Mouse (Mus musculus) hindbrain, embryonic 14.5 days (tissue): ENCODE data around the gene Lrfn5. TPM values are rescaled to one million over a fixed set of nuclear protein-coding genes. Genes with fewer than 3 reads are reported as not detected.

Experiments used
- ATAC-seq: fragments of 200-750 bp; cut with Nextera tagmentation; 2 replicates; pipeline ENCODE4 v1.8.0; 2017; ENCODE audit warnings: moderate number of reproducible peaks, mild to moderate bottlenecking, moderate TSS enrichment, moderate library complexity; ENCODE audit not compliant: low FRiP score
- DNase-seq: peaks from one replicate; pipeline ENCODE4 v3.0.0-alpha.2; 2015; ENCODE audit warnings: low spot score
- H3K27ac ChIP-seq: fragments of 300-500 bp; sonication (generic); 2 replicates; pipeline ENCODE4 v1.5.1; 2014; ENCODE audit warnings: mild to moderate bottlenecking, moderate library complexity
- H3K27me3 ChIP-seq: fragments of 300-500 bp; sonication (generic); 2 replicates; pipeline ENCODE4 v1.6.1; 2014; ENCODE audit warnings: mild to moderate bottlenecking, low read length, mixed read lengths; ENCODE audit not compliant: control insufficient read depth, insufficient read depth
- H3K36me3 ChIP-seq: fragments of 300-500 bp; sonication (generic); replicated peaks from 2 replicates; pipeline ENCODE4 v1.6.1; 2014; ENCODE audit not compliant: control insufficient read depth, insufficient read depth
- H3K4me1 ChIP-seq: fragments of 300-500 bp; sonication (generic); replicated peaks from 2 replicates; pipeline ENCODE4 v1.6.1; 2014; ENCODE audit warnings: antibody characterized with exemption, low read length, mixed read lengths; ENCODE audit not compliant: control insufficient read depth, insufficient read depth
- H3K4me2 ChIP-seq: fragments of 300-500 bp; sonication (generic); replicated peaks from 2 replicates; pipeline ENCODE4 v1.6.1; 2014; ENCODE audit warnings: mild to moderate bottlenecking, moderate library complexity
- H3K4me3 ChIP-seq: fragments of 300-500 bp; sonication (generic); replicated peaks from 2 replicates; pipeline ENCODE4 v1.5.1; 2014; ENCODE audit warnings: mild to moderate bottlenecking, low read length
- H3K9ac ChIP-seq: fragments of 300-500 bp; sonication (generic); 2 replicates; pipeline ENCODE4 v1.6.1; 2014
- H3K9me3 ChIP-seq: fragments of 300-500 bp; sonication (generic); 2 replicates; pipeline ENCODE4 v1.6.1; 2016; ENCODE audit warnings: low read length; ENCODE audit not compliant: control insufficient read depth
- WGBS: fragments of 180-500 bp; shearing (Covaris S2); extraction: QIAGEN DNeasy Blood & Tissue Kit; methylation state at CpG from one replicate; pipeline ENCODE4 v1.1.7; 2014; 5-methylcytosine and 5-hydroxymethylcytosine counted together
- polyA plus RNA-seq: library from polyadenylated mRNA; unstranded; fragments of >200 nt; fragmentation: Nextera tagmentation; extraction: Ambion mirVana; gene quantifications from 2 replicates; pipeline ENCODE4 v1.2.1, GENCODE M21; 2014

Lrfn5 gene
- polyA plus RNA-seq, result 73.8 and 76.9 TPM in 2 replicates

DNA sequence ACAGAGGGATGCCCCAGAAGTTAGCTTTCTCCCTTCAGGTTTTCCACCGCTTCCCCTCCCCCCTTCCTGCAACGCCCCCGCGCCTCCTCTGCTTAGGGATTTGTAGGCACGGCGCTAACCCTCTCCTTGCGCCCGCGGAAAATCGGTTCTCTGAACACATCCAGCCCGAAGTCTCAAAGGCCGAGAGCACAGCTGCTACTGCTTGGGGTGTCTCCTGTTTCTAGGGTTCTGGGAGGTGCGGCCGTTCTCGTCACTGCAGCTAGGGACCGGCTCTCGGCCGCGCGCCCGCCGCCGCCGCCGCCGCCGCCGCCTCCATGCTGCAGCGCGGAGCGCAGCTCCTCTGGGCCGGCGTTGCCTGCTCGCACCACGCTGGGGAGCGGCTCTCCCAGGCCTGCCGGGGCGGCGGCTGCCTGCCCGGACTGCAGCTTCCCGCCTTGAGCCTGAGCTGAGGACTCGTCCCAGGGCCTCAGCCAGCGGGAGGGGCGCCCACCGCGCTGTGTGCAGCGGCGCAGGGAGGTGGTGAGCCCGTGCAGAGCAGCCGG is at the start of gene Lrfn5:
TSS of gene Lrfn5 (plus strand) at position 322 of the 542 bp plus-strand sequence.
- WGBS, result under 1% methylated on average over 47 of the region's 50 CpGs
- ATAC-seq (peak; percentile 89), DNase-seq (peak; percentile 72)
- Histone ChIP-seq H3K4me1 (peaks cover 8% of the 10 kb centered on the region; the same call in 1 of the 2 replicates), H3K27me3 (peaks cover 22% of the 10 kb centered on the region), H3K4me2 (peak within 1 kb of the TSS; percentile 82), H3K36me3 (no peaks in the 10 kb centered on the region), H3K9me3 (no peaks in the 10 kb centered on the region), H3K9ac (peak within 1 kb of the TSS; percentile 87), H3K27ac (peak within 1 kb of the TSS; percentile 92), H3K4me3 (peak within 1 kb of the TSS; percentile 72)

DNA sequence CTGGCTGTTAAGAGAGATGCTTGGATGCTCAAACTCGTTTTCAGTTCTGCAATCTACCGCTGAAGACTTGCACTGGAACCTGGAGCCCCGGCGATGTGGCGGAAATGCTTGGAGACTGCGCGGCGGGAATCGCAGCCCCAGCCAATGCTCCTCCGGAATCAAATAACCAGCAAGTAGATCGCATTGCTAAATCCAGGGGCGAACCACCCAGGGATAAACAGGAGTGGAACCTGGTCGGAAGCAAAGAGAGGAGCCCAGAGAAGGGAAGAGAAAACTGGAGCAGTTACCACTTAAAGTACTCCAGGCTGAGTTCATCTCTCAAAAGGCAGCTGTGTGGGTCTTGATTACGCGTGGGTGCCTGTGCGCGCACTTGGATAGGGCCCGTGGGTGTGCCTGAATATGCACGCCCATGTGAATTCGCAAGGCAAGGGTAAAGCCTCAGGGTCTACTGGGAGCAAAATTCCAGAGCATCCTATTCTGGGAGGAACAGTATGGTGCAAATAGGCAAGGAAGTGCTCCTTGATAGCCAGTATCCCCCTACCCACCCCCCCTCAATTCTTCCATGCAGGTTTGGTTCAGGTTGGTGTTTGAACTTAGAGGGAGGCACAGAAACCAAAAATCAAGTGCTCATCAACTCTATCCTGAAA is 1.3 kb upstream of the Lrfn5 start:
- Histone ChIP-seq H3K27ac (no peak overlapping the region), H3K27me3 (peaks cover 22% of the 10 kb centered on the region), H3K4me3 (peak overlapping the region; percentile 72), H3K4me2 (peak overlapping the region; percentile 82), H3K9me3 (no peaks in the 10 kb centered on the region), H3K36me3 (no peaks in the 10 kb centered on the region), H3K9ac (peak overlapping the region; percentile 87), H3K4me1 (peaks cover 8% of the 10 kb centered on the region; the same call in 1 of the 2 replicates)
- WGBS, result 1% methylated on average over 20 of the region's 20 CpGs
- no peak for ATAC-seq
- DNase-seq, result no peak

DNA sequence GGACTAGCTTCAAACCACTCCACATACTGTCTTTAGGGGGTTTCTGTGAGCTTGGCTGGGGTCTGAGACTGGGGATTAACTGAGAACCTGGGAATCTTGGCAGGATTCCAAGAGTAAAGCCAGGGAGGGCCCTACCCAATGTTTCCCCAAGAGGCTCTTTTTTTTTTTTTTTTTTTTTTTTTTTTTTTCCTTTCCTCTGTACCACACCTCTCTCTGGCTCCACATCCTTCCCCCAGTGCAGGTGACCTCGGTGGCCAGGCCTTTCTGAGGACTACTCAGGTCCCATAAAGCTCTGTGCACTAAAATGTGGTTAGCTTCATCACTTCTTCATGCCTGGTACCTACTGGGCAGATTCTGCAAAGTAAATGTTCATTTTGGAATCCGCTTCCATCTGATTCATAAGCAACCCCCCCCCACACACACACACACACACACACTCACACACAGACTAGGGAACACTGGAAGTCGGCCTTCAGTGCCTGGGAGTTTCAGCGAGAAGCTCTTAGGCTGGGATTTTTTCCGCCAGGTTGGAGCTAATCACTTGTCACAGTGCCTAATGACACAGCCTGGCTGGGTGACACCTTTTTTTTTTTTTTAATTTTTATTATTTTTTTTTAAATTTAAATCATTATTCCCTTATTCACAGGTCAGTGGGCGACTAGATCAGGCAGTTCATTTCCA is 662 bp upstream of the Lrfn5 start:
- Histone ChIP-seq H3K27ac (peak overlapping the region; percentile 92), H3K9me3 (no peaks in the 10 kb centered on the region), H3K36me3 (no peaks in the 10 kb centered on the region), H3K4me2 (peak overlapping the region; percentile 82), H3K9ac (peak overlapping the region; percentile 87), H3K4me3 (peak overlapping the region; percentile 72), H3K27me3 (peaks cover 22% of the 10 kb centered on the region), H3K4me1 (peaks cover 8% of the 10 kb centered on the region; the same call in 1 of the 2 replicates)
- peak; percentile 39; the same call in 1 of the 2 replicates for ATAC-seq
- WGBS, result under 1% methylated on average over 6 of the region's 6 CpGs
- peak; percentile 61 for DNase-seq

DNA sequence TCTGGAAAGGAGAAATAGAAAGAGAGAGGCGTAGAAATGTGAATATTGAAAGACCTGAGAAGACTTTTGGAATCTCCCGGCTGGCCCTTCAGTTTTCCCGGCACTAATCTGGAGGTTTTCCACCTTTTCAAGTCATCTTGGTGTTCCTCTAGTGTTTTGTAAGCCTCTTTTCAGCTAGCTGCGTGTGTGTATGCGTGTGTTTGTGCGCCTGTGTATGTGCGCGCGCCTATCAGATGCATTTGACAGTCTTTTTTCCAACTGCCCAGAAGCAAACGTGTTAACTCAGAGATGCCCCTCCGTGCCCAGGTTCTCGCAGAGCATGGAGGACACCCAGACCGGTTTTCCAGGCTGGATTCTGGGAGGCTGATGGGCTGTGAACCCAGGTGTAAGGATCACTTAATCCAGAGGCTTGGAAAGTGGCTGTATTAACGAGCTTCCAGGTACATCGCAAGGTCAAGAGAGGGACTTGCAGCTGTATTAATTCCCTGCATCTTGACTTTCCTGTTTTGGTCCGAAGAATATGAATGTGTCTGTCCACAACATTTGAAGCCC is 757 bp downstream of the Lrfn5 start:
- Histone ChIP-seq H3K4me1 (peaks cover 8% of the 10 kb centered on the region; the same call in 1 of the 2 replicates), H3K36me3 (no peaks in the 10 kb centered on the region), H3K4me3 (peak overlapping the region; percentile 72), H3K27ac (peak overlapping the region; percentile 92), H3K9me3 (no peaks in the 10 kb centered on the region), H3K27me3 (peaks cover 22% of the 10 kb centered on the region), H3K4me2 (peak overlapping the region; percentile 82), H3K9ac (peak overlapping the region; percentile 87)
- DNase-seq (no peak), ATAC-seq (no peak)
- under 1% methylated on average over 16 of the region's 16 CpGs for WGBS

DNA sequence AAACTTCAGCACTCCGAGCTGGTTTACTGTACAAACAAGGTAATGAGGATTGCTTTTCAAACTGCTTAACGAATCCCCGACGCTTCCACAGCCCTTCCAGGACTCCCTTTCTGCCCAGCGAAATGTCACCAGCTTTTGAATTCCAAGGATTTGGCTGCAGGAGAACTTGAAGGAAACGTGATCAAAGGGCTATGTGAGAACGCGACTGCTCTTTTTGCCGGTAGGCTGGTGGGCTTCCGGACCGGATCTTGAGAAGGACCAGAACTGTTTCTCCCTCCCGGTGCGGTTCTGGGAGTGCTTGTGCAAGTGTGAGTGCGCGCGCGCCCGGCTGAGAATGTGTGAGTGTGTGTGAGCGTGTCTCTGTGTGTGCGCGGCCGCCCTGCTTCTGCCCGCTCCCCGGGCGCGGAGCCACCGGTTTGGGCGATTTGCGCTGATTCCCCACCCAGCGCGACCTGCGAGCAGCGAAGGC is 1.3 kb downstream of the Lrfn5 start:
- peaks cover 8% of the 10 kb centered on the region; the same call in 1 of the 2 replicates for H3K4me1 ChIP-seq
- H3K27ac ChIP-seq, result peak overlapping the region; percentile 92
- no peak for ATAC-seq
- H3K4me3 ChIP-seq, result peak overlapping the region; percentile 72
- no peaks in the 10 kb centered on the region for H3K36me3 ChIP-seq
- DNase-seq, result no peak
- peak overlapping the region; percentile 82 for H3K4me2 ChIP-seq
- peaks cover 22% of the 10 kb centered on the region for H3K27me3 ChIP-seq
- H3K9me3 ChIP-seq, result no peaks in the 10 kb centered on the region
- peak overlapping the region; percentile 87 for H3K9ac ChIP-seq
- under 1% methylated on average over 33 of the region's 33 CpGs for WGBS

DNA sequence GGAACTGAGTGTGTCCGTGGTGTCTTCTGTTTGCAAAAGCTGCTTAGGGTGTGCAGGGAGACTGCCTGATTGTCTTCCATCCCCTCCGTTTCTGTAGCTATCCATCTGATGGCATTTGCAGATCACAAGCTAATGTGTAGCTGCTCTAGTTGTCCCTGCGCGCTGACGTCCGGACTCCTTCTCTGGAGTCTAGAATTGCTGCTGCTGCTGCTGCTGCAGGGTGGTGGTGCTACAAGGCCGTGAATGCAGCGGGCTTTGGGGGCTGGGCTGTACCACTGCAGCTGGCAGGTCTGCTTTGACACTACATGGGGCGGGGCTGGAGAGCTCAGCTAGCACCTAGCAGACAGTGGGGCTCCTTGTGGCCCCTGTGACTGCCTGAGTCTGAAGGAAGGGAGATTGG is 3.2 kb downstream of the Lrfn5 start:
- peaks cover 7% of the 10 kb centered on the region; the same call in 1 of the 2 replicates for H3K4me1 ChIP-seq
- H3K4me2 ChIP-seq, result peak overlapping the region; percentile 82
- ATAC-seq (peak; percentile 82), DNase-seq (peak; percentile 75)
- H3K4me3 ChIP-seq, result peak overlapping the region; percentile 72
- H3K27me3 ChIP-seq, result peaks cover 13% of the 10 kb centered on the region
- no peaks in the 10 kb centered on the region for H3K9me3 ChIP-seq
- peak overlapping the region; percentile 87 for H3K9ac ChIP-seq
- H3K27ac ChIP-seq, result peak overlapping the region; percentile 92
- H3K36me3 ChIP-seq, result no peaks in the 10 kb centered on the region
- 2% methylated on average over 9 of the region's 9 CpGs for whole genome bisulfite sequencing

DNA sequence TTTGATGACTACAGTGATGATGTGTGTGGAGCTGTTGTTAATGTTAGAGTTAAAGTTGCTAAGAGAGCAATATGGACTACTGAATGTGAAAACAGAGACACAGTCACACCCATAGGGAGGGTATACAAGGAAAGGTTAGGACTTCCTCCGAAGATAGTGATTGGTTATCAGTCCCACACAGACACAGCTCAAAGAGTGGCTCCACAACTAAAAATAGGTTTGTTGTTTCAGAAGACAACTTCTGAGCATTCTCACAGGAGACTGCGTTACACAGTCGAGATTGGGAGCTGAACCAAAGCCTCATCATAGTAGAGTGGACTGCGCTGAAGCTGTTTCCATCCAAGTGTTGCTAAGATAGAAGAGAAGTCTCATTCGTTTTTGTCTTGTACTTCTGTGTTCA is 57.0 kb downstream of the Lrfn5 start:
- no peaks in the 10 kb centered on the region for H3K4me1 ChIP-seq
- no peak overlapping the region for H3K9ac ChIP-seq
- H3K27me3 ChIP-seq, result no peaks in the 10 kb centered on the region
- no peaks in the 10 kb centered on the region for H3K36me3 ChIP-seq
- H3K27ac ChIP-seq, result no peak overlapping the region
- no peak overlapping the region for H3K4me3 ChIP-seq
- no peak for DNase-seq
- no peak for ATAC-seq
- WGBS, result 87% methylated on average over 5 of the region's 5 CpGs
- no peak overlapping the region for H3K4me2 ChIP-seq
- no peaks in the 10 kb centered on the region for H3K9me3 ChIP-seq

DNA sequence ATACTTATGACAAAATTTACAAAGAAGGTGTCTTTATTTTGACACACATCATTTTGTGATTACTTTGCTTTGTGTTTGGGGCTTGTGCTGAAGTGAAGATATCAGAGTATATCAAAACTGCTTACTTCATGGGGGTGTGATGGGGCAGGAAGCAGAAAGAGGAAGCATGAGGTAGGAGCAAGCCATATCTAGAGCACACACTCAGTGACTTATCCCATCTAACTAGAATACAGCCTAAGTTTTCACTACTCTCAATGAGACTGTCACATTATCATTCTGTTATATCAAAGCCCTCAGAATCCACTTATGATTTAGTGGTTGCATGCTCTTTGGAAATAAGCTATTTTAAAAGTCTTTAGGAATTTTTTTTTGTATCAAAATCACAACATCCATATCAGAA is 77.4 kb downstream of the Lrfn5 start:
- Histone ChIP-seq H3K9ac (no peak overlapping the region), H3K27me3 (no peaks in the 10 kb centered on the region), H3K36me3 (no peaks in the 10 kb centered on the region), H3K4me3 (no peak overlapping the region), H3K4me2 (no peak overlapping the region), H3K27ac (no peak overlapping the region), H3K4me1 (no peaks in the 10 kb centered on the region), H3K9me3 (no peaks in the 10 kb centered on the region)
- ATAC-seq (no peak), DNase-seq (no peak)

DNA sequence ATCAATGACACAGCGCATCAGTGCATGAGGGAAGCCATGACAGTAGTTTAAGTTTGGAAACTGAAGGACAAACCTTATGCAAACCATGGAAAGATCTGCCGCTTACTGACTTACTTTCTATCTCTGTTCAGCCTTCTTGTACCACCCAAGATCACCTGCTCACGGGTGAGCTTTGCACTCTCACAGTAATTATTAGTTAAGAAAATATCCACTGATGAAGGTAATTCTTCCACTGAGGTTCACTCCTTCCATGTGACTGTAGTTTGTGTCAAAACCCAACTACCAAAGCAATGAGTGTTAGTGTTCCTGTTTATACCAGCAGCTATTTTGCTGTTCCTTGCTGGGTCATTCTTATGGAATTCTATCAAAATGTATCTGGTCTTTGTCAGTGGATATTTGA is 84.9 kb downstream of the Lrfn5 start:
- H3K9me3 ChIP-seq, result no peaks in the 10 kb centered on the region
- no peaks in the 10 kb centered on the region for H3K36me3 ChIP-seq
- ATAC-seq (no peak), DNase-seq (no peak)
- H3K4me2 ChIP-seq, result no peak overlapping the region
- WGBS, result 92% methylated on average over 3 of the region's 3 CpGs
- H3K4me3 ChIP-seq, result no peak overlapping the region
- H3K4me1 ChIP-seq, result no peaks in the 10 kb centered on the region
- no peak overlapping the region for H3K9ac ChIP-seq
- no peak overlapping the region for H3K27ac ChIP-seq
- H3K27me3 ChIP-seq, result no peaks in the 10 kb centered on the region
